Mouse (Mus musculus) G1E-ER4 (cell line): ENCODE data around the gene Slfn9. TPM values are rescaled to one million over a fixed set of nuclear protein-coding genes. Genes with fewer than 3 reads are reported as not detected.

ENCODE experiments used
- GATA1 ChIP-seq: IDR thresholded peaks from one replicate; pipeline ENCODE4 v1.8.0; 2012; ENCODE audit warnings: low read length, inconsistent platforms
- polyA plus RNA-seq: library from polyadenylated mRNA; stranded (reverse); fragments of >175 nt; gene quantifications from 2 replicates; pipeline ENCODE4 v1.2.3, GENCODE M21; 2012

Gene Slfn9
- 0.01 TPM in 1 of 2 replicates, not detected in the other for polyA plus RNA-seq

GRCm38 (mm10) chr11:82991469-82992166 is at the start of gene Slfn9:
TSS of gene Slfn9 (minus strand) at chr11:82991830.
- no peak for TF ChIP-seq GATA1

- no peak for TF ChIP-seq GATA1
These were observed 49.4 kb upstream of the Slfn9 start for GRCm38 (mm10) chr11:83041000-83041399.

- no peak for TF ChIP-seq GATA1
These were observed 48.7 kb upstream of the Slfn9 start for GRCm38 (mm10) chr11:83040325-83040724.

- TF ChIP-seq GATA1, result no peak
These were observed 48.2 kb upstream of the Slfn9 start for GRCm38 (mm10) chr11:83039796-83040195.

- no peak for TF ChIP-seq GATA1
These were observed 47.5 kb upstream of the Slfn9 start for GRCm38 (mm10) chr11:83039156-83039555.

GRCm38 (mm10) chr11:83020621-83021020 is 29.0 kb upstream of the Slfn9 start, which contains the start of gene Slfn8:
TSS of gene Slfn8 (minus strand) at chr11:83020810.
- no peak for TF ChIP-seq GATA1

- no peak for TF ChIP-seq GATA1
These were observed 24.5 kb upstream of the Slfn9 start for GRCm38 (mm10) chr11:83016093-83016492.

GRCm38 (mm10) chr11:83013356-83013755 is 21.7 kb upstream of the Slfn9 start:
- TF ChIP-seq GATA1, result no peak

- no peak for TF ChIP-seq GATA1
These were observed 2.3 kb downstream of the Slfn9 start for GRCm38 (mm10) chr11:82989357-82989756.

GRCm38 (mm10) chr11:82987621-82988020 is 4.0 kb downstream of the Slfn9 start:
- no peak for TF ChIP-seq GATA1

- TF ChIP-seq GATA1, result no peak
These were observed 8.4 kb downstream of the Slfn9 start for GRCm38 (mm10) chr11:82983193-82983592.

GRCm38 (mm10) chr11:82973916-82974315 is 17.7 kb downstream of the Slfn9 start:
- TF ChIP-seq GATA1, result no peak

GRCm38 (mm10) chr11:82971590-82971974 is 20.0 kb downstream of the Slfn9 start:
- no peak for TF ChIP-seq GATA1

- no peak for TF ChIP-seq GATA1
These were observed 20.7 kb downstream of the Slfn9 start for GRCm38 (mm10) chr11:82970712-82971589.

GRCm38 (mm10) chr11:82962215-82962614 is 29.4 kb downstream of the Slfn9 start:
- no peak for TF ChIP-seq GATA1

- no peak for TF ChIP-seq GATA1
These were observed 29.9 kb downstream of the Slfn9 start for GRCm38 (mm10) chr11:82961743-82962142.
